Mouse (Mus musculus): ENCODE results near the gene Vwf. TPM values are rescaled to one million over a fixed set of nuclear protein-coding genes. Genes with fewer than 3 reads are reported as not detected.

Vwf gene
- total RNA-seq, 1 experiment from 2014 or later, result 6.9 TPM

Other genes starting within 250 kb of the Vwf start
- gene Ltbr, start 232.9 kb upstream of the Vwf start, total RNA-seq (2021), result 78.7 and 91.8 TPM in 2 replicates
- 1.6 and 1.9 TPM in 2 replicates for gene Scnn1a, start 226.1 kb upstream of the Vwf start, total RNA-seq (2021)
- 247 and 250 TPM in 2 replicates for gene Tnfrsf1a, start 197.4 kb upstream of the Vwf start, total RNA-seq (2021)
- gene Plekhg6, start 166.0 kb upstream of the Vwf start, total RNA-seq (2021), result 0.30 and 0.38 TPM in 2 replicates
- gene Cd9, start 52.0 kb upstream of the Vwf start, total RNA-seq (2021), result 113 and 128 TPM in 2 replicates
- not detected in 2 replicates for gene Ano2, start 143.6 kb downstream of the Vwf start, total RNA-seq (2021)

Data from adrenal gland, postnatal 25 days (tissue).